Comparison of ENCODE assay signal across 8 mouse cellular contexts in the genomic region with DNA sequence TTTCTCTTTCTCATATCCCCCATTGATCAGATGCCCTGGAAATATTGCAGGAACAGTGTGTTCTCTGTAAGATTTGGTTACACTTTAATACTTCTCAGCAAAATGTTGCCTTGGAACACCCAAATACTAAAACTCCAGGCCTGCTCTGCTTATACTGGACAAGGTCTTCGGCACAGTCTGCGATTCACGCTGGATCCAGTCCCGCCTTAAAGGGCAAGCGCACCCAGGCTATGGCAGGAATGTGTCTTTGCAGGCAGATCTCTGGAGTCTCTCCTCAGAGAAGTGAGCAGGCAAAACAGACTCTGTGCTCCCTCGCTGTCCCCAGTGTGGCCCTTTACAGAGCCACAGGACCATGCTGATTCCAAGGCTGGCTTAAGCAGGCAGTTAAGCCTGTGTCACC.
DNase-seq lines count a peak whose midpoint lies in the region; ATAC-seq and TF ChIP-seq lines count a peak whose summit lies in the region.

No protein-coding gene starts in this region.

- H3K79me2 ChIP-seq in heart, adult 2 months (replicated peaks; ENCODE audit: control insufficient read depth, insufficient read depth, low read length) = no peaks in the 10 kb centered on the region

- no peak overlapping the region for H3K4me2 ChIP-seq in stomach, embryonic 15.5 days
- no peak overlapping the region for H3K4me2 ChIP-seq in midbrain, postnatal 0 days (ENCODE audit: low read depth, low read length, poor library complexity, severe bottlenecking)

- H3K4me3 ChIP-seq in heart, adult 2 months = no peak overlapping the region
- H3K4me3 ChIP-seq in stomach, embryonic 15.5 days (replicated peaks) = no peak overlapping the region
- no peak overlapping the region for H3K4me3 ChIP-seq in thymus, adult 2 months (ENCODE audit: control insufficient read depth, insufficient read depth, low read length)
- no peak overlapping the region for H3K4me3 ChIP-seq in midbrain, postnatal 0 days (ENCODE audit: low read depth, low read length)

- H3K27ac ChIP-seq in heart, adult 2 months = peak overlapping the region; percentile 59
- peak overlapping the region; percentile 53 for H3K27ac ChIP-seq in stomach, embryonic 15.5 days
- H3K27ac ChIP-seq in thymus, adult 2 months (ENCODE audit: control insufficient read depth, insufficient read depth, low read length) = no peak overlapping the region
- H3K27ac ChIP-seq in midbrain, postnatal 0 days (ENCODE audit: low read depth, low read length) = no peak overlapping the region

- WGBS in heart, adult 2 months = 16% methylated on average over 6 of the region's 6 CpGs
- WGBS in stomach, embryonic 15.5 days = 28% methylated on average over 6 of the region's 6 CpGs
- WGBS in thymus, adult 2 months = 86% methylated on average over 6 of the region's 6 CpGs
- 64% methylated on average over 6 of the region's 6 CpGs for WGBS in midbrain, postnatal 0 days

- no peak overlapping the region for H3K9ac ChIP-seq in heart, adult 2 months (ENCODE audit: low read depth, low read length)
- H3K9ac ChIP-seq in stomach, embryonic 15.5 days = no peak overlapping the region
- no peak overlapping the region for H3K9ac ChIP-seq in midbrain, postnatal 0 days (replicated peaks; ENCODE audit: low read length, poor library complexity, severe bottlenecking)

- TF ChIP-seq EP300 in heart, adult 2 months (IDR thresholded peaks at IDR 0.05; ENCODE audit: insufficient read depth, low read depth, low read length) = no peak

- no peak for TF ChIP-seq POLR2A in heart, adult 2 months (IDR thresholded peaks at IDR 0.05; ENCODE audit: insufficient read depth, low read depth, low read length)
- TF ChIP-seq POLR2A in thymus, adult 2 months (IDR thresholded peaks at IDR 0.05; ENCODE audit: control insufficient read depth, extremely low read depth, insufficient read depth, low read length, poor library complexity) = no peak

- H3K9me3 ChIP-seq in stomach, embryonic 15.5 days = no peaks in the 10 kb centered on the region
- no peaks in the 10 kb centered on the region for H3K9me3 ChIP-seq in midbrain, postnatal 0 days (ENCODE audit: low read length)

- intact Hi-C loops in heart, adult 2 months (cut with DNase I) = no loop called here

- peaks cover 1% of the 10 kb centered on the region; the same call in 1 of the 2 replicates for H3K4me1 ChIP-seq in heart, adult 2 months (ENCODE audit: control insufficient read depth, insufficient read depth, low read length)
- H3K4me1 ChIP-seq in stomach, embryonic 15.5 days = no peaks in the 10 kb centered on the region; the same call in 1 of the 2 replicates
- peaks cover 9% of the 10 kb centered on the region for H3K4me1 ChIP-seq in thymus, adult 2 months (replicated peaks; ENCODE audit: control insufficient read depth, insufficient read depth, low read length)
- H3K4me1 ChIP-seq in midbrain, postnatal 0 days (ENCODE audit: insufficient read depth, low read length) = no peaks in the 10 kb centered on the region

- no peaks in the 10 kb centered on the region for H3K27me3 ChIP-seq in heart, adult 2 months (ENCODE audit: control insufficient read depth, insufficient read depth, low read length)
- H3K27me3 ChIP-seq in stomach, embryonic 15.5 days (replicated peaks) = no peaks in the 10 kb centered on the region
- H3K27me3 ChIP-seq in thymus, adult 2 months (ENCODE audit: control insufficient read depth, insufficient read depth, low read length) = no peaks in the 10 kb centered on the region
- H3K27me3 ChIP-seq in midbrain, postnatal 0 days (ENCODE audit: insufficient read depth, low read length) = no peaks in the 10 kb centered on the region

- TF ChIP-seq CTCF in heart, adult 2 months (IDR thresholded peaks at IDR 0.05) = peak; percentile 37
- TF ChIP-seq CTCF in thymus, adult 2 months (IDR thresholded peaks at IDR 0.05; ENCODE audit: borderline replicate concordance, control insufficient read depth, extremely low read depth, insufficient read depth, low read length, poor library complexity) = no peak
- no peak for TF ChIP-seq CTCF in midbrain, postnatal 0 days (IDR thresholded peaks at IDR 0.05)

- H3K36me3 ChIP-seq in heart, adult 2 months (ENCODE audit: control insufficient read depth, insufficient read depth, low read length) = no peaks in the 10 kb centered on the region
- H3K36me3 ChIP-seq in stomach, embryonic 15.5 days = no peaks in the 10 kb centered on the region
- no peaks in the 10 kb centered on the region for H3K36me3 ChIP-seq in thymus, adult 2 months (ENCODE audit: control insufficient read depth, insufficient read depth, low read length)
- H3K36me3 ChIP-seq in midbrain, postnatal 0 days (ENCODE audit: insufficient read depth, low read length) = no peaks in the 10 kb centered on the region

- peak; percentile 44 for DNase-seq in adrenal gland, adult 2 months
- DNase-seq in adrenal gland, adult 8-10 months = no peak
- DNase-seq in heart, adult 2 months = peak; percentile 65 to 72
- DNase-seq in kidney, postnatal 4 days = peak; percentile 35 to 62
- no peak for DNase-seq in layer of hippocampus, adult 11-12 months (ENCODE audit: low spot score)
- DNase-seq in thymus, adult 2 months = no peak
- DNase-seq in midbrain, postnatal 0 days (ENCODE audit: low spot score) = no peak

- peak; percentile 56; the same call in 1 of the 2 replicates for ATAC-seq in stomach, embryonic 15.5 days (ENCODE audit: insufficient read depth, low FRiP score, low read depth)
- ATAC-seq in midbrain, postnatal 0 days (ENCODE audit: low FRiP score) = no peak

Comparison
In these comparisons a context has a peak if more than half of its experiments do, and no peak if none do; other contexts are left out.
1. DNase-seq: peak in adrenal gland, adult 2 months (single experiment), heart, adult 2 months (2 of 2) and kidney, postnatal 4 days (2 of 2); none in adrenal gland, adult 8-10 months (single experiment), layer of hippocampus, adult 11-12 months (single experiment), thymus, adult 2 months (single experiment) and midbrain, postnatal 0 days (single experiment).
2. H3K27ac ChIP-seq: peak in heart, adult 2 months (single experiment) and stomach, embryonic 15.5 days (single experiment); none in thymus, adult 2 months (single experiment) and midbrain, postnatal 0 days (single experiment).